Mouse (Mus musculus) retina, adult 2 months (tissue): ENCODE results near the gene Phf21a.
A peak's percentile ranks its signal among the peaks of the same experiment; 100 is the strongest.

ENCODE experiments used
- DNase-seq: peaks from one replicate; pipeline ENCODE4 v3.0.0-alpha.2; 2012; ENCODE audit warnings: low read depth, low spot score

Gene Phf21a

DNA sequence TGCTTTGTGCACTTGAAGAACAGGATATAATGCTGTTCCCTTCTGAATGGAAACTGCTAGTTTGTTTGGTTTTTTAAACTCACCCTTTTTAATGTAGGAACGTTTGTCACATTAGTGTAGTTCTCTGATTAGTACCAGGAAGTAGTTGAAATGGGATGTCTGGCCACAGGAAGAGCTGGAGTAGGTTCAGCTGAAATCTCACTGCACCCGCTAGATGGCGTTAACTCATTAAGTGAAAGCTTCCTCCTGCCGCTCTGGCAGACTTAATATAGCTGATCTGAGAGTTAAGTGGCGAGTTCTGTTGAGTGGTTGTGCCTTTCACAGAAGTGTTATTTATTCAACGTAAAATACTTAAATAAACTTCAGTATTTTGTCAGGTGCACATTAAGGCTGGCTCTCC, 203.5 kb downstream of the Phf21a start:
- DNase-seq, result peak; percentile 66

DNA sequence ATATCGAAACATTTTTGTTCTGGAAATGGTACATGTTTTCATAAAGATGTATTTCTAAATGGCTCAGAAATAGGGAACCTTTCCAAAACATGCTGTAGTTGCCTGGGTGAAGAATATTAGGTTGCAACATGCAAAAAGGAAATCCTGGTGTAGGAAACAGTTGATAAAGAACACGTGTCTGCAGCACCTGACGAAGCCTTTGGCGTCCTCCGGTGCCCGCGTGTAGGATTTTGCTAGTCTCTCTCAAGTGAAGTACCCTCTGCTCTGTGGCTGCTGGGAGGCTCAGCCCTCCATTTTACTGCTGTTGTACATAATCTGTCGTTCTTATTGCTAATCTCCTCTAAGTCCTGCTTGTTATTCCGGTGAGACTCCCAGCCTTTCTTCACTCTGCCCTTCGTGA, 207.0 kb downstream of the Phf21a start:
- no peak for DNase-seq

DNA sequence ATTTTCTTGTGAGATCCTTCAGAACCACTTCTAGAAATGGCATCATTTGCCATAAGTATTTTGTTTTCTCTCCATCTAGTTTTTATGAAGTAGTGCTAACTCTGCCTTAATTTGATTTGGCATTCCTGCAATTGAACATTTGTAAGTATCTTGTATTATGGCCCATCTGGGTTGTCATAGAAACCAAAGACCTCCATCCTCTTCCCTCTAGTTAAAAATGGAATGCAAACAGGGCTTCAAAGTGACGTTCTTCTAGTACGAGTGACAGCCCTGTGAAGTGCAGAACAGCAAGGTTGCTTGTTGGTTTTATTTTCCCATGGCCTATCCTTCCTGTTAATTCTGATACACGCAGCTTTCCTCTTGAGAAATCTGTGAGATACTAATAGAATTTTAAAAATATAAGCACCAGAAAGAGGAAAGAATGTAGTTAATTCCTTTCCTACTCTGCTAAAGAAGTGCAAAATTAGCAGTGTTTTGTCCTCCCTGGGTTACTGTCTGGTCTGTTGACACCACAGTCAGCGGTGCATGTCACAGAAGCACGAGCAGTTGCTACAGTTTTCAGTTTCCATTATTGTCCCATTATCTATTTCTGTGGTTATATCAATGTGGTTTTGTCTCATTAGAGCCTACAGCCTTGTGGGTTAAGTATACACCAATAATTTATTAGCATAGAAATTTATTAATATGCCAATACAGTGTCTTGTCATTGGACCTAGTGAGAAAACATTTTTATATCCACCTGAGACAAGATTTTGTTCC, 209.1 kb downstream of the Phf21a start:
- no peak for DNase-seq

DNA sequence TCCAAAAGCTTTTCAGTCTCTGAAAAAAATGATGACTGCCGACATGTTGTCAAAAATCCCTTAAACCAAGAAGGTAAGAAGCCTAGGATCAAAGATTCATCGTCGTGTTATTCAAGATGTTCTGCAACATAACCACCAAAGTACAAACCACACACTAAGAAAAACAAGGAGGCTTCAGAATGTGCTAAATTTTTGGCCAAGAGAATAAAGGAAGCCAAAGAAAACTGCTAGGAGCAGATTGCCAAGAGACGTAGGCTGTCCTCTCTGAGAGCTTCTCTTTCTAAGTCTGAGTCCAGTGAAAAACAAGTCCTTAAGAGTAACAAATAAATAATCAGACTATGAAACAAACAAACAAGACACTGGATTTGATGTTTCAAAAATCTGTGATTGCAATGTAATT, 219.6 kb downstream of the Phf21a start:
- DNase-seq, result no peak

DNA sequence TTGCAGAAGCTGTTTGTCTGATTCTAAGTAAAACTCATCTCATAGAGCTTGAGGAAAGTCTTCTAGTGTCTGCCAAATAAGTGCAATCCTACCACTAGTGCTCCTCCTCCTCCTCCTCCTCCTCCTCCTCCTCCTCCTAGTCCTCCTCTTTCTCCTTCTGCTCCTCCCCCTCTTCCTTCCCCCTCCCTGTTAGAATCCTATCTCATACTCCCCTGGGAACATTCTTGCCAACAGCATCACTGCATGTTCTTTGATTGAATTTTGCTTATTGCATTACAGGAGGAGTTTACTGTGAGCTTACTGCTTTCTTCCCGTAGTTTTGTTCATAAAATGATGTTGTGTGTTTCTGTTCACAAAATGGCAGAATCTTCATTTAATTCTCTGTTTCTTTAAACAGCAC, 221.1 kb downstream of the Phf21a start:
- no peak for DNase-seq

DNA sequence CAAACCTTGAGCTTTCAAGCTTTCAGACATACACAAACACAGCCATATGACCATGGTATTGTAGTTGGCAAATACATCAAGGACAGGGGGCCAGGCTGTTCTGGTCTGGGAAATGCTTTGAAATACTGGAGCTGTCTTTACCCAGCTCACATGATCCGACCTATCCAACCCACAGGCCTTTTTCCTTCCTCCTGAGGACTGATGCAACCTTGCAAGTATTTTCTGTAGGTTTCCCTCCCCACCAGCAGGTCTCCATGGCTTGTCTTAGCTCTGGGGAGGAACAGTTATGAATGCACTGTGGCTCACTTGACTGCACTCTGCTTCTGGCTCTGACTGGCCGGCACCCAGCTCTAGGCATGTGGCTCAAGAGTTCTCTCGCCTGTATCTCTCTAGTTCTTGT, 223.7 kb downstream of the Phf21a start:
- no peak for DNase-seq

DNA sequence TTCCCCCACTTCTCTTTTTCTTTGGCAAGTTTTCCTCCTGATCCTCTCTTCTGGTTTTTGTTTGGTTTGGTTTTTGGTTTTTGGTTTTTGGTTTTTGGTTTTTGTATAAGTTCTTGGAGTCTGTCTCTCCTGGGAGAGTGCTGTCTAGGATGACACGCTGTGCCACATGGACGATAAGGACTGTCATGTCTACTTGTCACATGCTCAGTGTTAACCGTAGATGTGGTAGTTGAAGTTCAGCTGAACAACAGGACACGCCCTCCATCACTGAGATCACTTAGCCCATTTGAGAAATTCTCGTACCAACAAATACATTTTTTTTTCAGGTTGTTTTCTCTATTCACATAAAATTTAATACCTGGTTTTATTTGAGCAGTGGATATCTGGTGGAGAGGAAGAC, 224.3 kb downstream of the Phf21a start:
- DNase-seq, result no peak

DNA sequence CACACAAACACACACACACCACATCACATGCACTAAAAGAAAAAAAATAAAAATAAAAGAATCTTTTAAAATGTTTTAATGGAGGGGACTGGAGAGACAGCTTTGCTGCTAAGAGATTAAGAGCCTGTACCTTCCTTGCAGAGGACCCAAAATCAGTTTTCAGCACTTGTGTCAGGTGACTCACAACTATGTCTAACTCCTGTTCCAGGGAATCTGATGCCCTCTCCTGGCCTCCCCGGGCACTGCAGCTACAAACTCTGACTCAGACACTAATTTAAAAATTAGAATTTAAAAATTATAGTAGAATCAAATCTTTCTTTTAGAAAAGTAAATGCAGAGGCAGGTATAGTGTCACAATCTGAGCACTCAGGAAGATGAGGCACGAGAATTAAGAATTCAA, 229.8 kb downstream of the Phf21a start:
- no peak for DNase-seq

DNA sequence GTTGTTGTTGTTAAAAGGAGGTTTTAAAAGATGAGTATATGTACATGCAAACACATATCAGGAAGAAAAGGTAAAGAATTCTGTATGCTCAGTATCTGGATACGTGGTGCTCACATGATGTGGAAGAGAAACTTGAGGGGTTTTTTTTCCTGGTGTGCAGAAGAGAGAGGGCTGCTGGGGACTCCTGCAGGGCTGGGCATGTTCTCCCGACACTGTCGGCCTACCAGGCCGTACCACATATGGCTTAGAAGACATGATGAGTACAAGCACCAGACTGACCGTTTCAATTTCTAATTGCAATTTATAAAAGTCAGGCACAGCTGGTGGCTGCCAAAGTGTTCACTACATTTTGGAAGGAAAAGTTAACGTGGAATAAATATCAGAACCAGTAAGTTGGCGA, 232.8 kb downstream of the Phf21a start:
- no peak for DNase-seq

DNA sequence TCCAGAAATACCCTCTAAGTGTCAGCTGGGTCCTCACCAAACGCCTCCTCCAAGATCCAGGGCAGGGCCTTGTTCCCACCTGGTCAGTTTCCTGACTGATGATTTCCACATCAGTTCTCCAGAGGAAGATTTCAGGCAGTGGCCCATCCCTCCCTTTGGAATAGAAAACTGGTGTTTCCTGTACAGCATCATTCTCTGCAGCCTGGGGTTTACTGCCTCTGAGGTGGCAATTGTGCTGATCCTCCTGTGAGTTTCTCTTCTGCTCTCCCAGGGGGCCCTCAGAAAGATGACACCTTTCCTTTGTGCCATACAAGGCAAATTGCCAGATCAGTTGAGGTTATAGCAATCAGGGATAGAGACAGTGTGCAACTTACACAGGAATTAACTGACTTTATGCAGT, 233.3 kb downstream of the Phf21a start:
- DNase-seq, result no peak

DNA sequence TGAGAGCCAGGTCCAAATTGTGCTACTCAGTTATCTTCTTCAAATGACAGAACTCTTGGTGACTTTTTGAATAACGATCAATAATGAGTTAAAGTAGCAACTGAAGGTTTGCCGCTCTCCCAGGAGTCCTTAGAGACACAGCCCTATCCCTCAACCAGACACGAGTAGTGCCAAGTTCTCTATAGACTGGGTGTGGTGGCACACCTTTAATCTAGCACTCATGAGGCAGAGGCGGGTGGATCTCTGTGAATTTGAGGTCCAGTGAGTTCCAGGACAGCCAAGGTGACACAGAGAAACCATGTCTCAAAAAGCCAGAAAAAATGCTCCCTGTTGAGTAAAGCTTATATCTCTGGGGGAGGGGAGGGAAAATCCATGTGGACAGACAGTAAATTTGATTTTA, 234.7 kb downstream of the Phf21a start:
- DNase-seq, result no peak

DNA sequence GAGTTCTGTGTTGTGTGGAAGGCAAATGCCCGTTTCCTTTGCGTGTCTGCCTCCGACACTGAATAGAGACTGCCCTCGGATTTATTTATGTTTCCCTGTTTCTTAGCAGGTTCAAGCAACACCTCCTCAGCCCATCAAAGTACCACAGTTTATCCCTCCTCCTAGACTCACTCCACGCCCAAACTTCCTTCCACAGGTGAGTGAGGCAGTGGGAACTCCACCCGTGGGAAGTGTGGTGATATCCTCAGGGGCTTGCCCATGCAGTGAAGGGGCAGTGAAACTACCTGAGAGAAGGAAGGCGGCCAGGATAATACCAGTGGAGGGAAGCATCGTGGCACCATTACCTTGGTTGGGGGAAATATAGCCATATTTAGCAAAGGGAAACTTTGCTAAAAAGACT, 235.3 kb downstream of the Phf21a start:
- no peak for DNase-seq

DNA sequence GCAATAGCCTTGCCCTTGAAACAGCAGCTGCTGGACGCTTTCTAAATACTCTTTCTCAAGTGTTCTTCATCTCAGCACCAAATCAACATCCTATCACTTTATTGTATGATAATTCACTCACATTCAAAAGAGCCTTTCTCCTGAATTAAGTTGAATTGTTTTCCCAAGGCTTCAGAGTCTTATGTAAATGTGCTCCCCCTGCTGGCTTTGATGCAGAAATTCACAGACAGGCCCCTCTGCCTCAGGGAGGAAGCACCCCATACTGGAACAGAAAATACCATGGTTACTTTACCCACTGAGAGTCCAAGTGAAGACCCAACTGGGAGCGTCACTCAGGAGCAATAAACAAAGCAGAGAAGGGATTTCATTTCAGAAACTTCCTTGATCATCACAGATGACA, 237.9 kb downstream of the Phf21a start:
- DNase-seq, result no peak

DNA sequence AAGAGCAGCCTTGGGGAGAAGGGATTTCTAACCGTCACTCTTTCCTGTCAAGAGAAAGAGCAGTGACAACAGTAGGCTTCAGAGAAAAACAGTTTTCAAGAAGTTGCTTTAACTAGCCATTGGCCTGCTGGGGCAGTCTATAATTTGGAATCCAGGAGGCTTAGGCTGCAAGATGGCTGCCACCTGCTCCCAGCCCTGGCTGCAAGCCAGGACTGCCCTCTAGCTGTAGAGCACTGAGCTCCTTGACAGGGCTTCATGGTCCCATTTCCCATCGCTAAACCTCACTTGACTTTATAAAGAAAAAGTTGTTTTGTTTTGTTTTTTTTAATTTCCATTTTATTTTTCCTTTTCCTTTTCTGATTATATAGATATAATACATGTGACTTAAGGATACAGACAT, 238.5 kb downstream of the Phf21a start:
- peak; percentile 16 for DNase-seq

DNA sequence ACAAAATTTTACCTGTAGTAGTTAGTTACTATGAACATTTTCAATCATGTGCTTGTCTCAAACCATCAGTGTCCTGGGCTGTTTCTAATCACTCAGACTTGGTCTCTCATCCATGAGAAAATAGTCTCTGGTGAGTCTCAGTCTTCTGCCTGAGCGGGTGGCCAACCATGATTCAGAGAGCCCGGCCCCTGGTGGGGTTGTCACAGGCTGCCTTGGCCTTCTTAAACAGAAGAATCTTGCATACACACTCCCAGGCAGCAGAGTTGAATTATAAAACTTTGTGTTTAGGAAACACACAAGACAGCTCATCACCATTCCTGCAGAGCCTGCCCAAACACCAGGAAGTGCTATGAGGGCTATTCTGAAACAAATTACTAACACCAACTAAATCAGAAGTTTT, 239.0 kb downstream of the Phf21a start:
- no peak for DNase-seq

DNA sequence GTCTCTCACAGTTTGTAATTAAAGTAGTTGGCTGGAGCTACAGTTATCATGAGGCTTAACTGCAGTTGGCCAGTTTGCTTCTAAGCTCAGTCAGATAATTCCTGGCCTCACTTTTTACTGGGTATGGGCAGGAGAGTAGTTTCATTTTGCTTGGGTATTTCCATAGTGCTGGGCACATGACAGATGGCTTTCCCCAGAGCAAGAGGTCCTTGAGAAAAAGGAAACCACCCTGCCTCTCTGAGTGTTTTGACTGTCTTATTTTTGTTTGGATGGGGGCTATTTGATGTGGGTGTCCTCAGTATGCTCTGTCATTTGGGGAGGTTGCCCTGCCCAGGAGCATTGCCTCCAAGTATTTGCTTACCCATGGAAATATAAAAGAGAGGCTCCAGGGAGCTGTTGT, 249.5 kb downstream of the Phf21a start:
- no peak for DNase-seq

DNA sequence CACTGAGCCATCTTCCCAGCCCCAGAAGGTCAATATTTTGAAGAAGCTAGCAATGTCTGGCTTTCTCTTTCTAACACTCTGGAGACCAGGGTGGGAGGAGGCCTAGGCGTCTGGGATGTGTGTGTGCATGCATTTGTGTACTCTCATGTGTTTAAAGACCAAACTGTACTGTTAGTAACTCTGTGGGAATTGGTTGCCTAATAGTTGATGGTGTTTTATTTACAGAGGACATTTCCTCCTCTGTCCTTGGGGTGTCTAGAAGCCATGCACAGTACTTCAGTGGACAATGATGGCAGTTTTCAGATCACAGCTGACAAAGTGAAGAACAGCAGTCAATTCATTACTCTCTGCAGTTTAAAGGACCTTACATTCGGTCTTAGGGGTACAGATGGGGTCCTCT, 254.3 kb downstream of the Phf21a start:
- DNase-seq, result no peak

DNA sequence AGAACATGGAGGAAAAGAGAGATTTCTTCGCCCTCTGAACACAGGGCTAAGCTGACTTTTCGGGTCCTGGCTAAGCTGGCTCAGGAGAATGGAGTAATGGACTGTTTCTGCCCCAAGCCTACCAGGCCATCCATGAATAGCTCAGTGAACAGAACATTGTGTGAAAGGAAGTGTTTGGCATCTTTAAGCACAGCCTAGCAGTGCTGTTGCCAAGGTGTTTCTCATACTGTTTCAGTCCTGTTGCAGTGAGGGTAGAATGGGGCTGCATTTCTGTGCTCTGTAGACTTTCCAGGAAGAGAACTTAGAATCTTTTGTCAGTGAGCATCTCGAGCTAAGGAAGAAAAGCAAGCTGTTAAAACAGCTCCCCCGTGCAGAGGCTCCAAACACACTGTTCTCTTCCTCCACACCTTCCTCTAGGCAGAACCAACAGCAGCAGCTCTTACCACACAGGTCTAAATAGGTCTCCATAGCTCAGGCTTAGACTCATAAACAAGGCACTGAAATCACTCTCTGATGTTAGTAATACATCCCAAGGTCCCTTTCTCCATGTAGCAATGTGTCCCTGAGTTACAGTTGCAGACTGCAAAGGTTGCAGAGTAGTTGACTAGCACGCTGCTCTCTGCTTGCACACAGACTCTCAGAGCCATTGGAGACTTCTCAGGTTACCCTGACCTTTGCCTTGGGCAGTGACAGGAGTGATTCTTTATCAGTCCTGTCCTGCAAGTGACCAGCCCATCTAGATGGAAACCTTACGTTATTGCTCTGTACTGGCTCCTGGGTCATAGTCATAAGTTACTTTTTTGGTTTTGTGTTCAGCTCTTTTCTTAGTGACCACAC, 256.9 kb downstream of the Phf21a start:
- no peak for DNase-seq

DNA sequence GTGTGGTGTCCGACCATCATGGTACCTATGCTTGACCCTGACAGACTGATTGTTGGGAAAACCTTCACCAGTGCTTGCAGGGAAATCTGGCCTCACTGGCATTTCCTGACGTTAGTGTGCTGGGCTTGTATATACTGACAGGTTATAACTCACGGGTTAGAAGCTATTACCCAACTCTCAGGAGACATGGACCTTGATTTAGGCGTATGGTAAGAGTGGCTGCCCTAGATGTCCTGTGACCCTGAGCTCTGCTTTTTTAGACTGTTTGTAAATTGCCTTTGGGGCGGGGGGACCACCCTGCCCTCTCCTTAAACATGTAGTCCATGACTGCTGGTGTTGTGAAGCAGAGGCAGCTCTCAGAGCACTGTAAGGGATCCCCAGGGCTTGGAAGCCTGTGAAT, 257.8 kb downstream of the Phf21a start:
- no peak for DNase-seq

DNA sequence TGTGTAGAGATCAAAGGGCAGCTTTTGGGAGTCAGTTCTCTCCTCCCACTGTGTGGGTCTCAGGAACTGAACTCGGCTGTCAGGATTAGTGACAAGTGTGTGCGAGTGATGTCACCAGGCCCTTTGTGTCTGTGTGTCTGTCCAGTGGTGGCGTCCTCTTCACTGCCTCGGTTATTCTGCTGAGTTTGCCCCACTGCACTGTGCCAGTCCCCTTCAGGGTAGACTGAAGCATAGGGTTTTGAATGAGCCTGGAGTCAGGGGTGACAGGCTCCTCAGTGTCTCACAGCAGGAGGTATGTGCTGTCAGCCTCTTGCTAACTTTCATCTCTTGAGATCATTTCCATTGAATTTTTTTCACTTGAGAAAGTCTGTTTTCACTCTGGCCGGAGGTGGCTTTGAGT, 260.5 kb downstream of the Phf21a start:
- no peak for DNase-seq

DNA sequence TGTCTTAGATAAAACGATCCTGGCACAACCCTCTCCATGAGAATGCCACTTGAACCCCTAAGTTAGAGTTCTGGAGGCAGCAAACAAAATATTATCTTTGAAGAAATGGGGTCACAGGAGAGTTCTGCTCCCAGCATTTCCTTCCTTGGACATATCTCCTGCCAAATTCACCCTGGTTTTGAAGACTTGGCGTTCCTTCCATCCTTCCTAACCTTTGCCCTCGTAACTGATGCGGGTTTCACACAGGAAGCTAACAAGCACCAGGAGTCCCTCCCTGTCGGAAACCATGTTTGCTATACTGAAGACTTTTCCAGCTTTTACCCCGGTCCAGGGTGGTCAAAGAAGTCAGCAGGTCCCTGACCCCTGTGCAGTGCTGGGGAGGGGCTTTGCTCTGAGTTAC, 261.3 kb downstream of the Phf21a start:
- DNase-seq, result no peak

DNA sequence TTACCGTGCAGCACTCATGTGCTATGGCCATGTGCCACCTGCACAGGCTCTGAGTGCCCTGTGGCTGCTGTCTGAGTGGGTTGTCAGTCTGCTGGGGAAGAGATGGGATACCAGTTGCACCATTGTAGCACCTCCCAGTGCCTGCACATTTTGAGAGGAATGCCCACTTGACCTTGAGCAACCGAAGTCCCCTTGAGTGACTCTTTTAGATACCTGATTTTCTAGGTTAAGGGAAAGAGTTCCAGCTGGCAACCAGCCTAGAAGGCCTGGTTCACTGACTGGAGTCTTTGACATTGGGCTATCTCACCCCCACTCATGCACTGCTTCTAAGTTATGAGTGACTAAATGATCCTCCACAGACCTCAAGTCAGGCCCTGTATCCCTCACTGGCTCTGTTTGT, 266.4 kb downstream of the Phf21a start:
- DNase-seq, result no peak

DNA sequence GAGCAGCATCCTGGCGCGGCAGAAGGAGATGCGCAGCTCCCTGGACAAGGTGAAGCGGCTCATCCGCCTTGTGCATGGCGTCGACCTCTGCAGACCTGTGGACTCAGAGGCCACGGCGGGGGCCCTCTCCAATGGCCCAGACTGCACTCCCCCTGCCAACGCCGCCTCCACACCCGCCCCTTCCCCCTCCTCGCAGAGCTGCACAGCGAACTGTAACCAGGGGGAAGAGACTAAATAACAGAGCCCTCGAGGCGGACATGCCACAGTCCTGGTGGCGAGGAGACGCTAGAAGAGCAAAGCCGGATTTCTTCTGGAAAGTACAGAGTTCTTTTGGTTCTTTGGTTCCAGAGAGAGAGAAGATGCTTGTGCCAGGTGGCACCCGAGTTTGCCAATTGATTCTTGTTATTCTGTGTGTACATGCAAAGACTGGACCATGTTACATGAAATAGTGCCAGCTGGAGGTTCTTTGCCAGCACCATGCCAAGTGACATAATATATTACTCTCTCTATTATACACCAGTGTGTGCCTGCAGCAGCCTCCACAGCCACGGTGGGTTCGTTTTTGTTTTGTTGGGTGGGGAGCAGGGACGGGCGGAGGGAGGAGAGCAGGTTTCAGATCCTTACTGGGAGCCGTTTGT, 267.4 kb downstream of the Phf21a start:
- no peak for DNase-seq
